Mouse (Mus musculus) forebrain, embryonic 14.5 days (tissue): ENCODE data around the gene Fcho1. TPM values are rescaled to one million over a fixed set of nuclear protein-coding genes. Genes with fewer than 3 reads are reported as not detected.

Source experiments
- ATAC-seq: fragments of 200-750 bp; cut with Nextera tagmentation; 2 replicates; pipeline ENCODE4 v1.8.0; 2017; ENCODE audit warnings: mild to moderate bottlenecking, moderate library complexity
- DNase-seq: peaks from one replicate; pipeline ENCODE4 v3.0.0-alpha.2; 2015; ENCODE audit warnings: low spot score
- H3K27ac ChIP-seq: fragments of 300-500 bp; sonication (generic); 2 replicates; pipeline ENCODE4 v1.5.1; 2014; ENCODE audit warnings: low read depth, mild to moderate bottlenecking, control low read depth, low read length, moderate library complexity
- H3K27me3 ChIP-seq: fragments of 300-500 bp; sonication (generic); replicated peaks from 2 replicates; pipeline ENCODE4 v1.6.1; 2014; ENCODE audit warnings: low read length, control low read depth, mixed read lengths; ENCODE audit not compliant: control insufficient read depth, insufficient read depth
- H3K36me3 ChIP-seq: fragments of 300-500 bp; sonication (generic); 2 replicates; pipeline ENCODE4 v1.6.1; 2014; ENCODE audit warnings: low read length, control low read depth; ENCODE audit not compliant: control insufficient read depth, insufficient read depth
- H3K4me1 ChIP-seq: fragments of 300-500 bp; sonication (generic); 2 replicates; pipeline ENCODE4 v1.6.1; 2014; ENCODE audit warnings: antibody characterized with exemption, low read length, control low read depth; ENCODE audit not compliant: control insufficient read depth, insufficient read depth
- H3K4me2 ChIP-seq: fragments of 300-500 bp; sonication (generic); 2 replicates; pipeline ENCODE4 v1.6.1; 2014; ENCODE audit warnings: mild to moderate bottlenecking, control low read depth, low read length
- H3K4me3 ChIP-seq: fragments of 300-500 bp; sonication (generic); 2 replicates; pipeline ENCODE4 v1.5.1; 2014; ENCODE audit warnings: low read depth, low read length, control low read depth
- H3K9ac ChIP-seq: fragments of 300-500 bp; sonication (generic); 2 replicates; pipeline ENCODE4 v1.6.1; 2014; ENCODE audit warnings: mild to moderate bottlenecking, low read length, control low read depth, moderate library complexity
- H3K9me3 ChIP-seq: fragments of 300-500 bp; sonication (generic); replicated peaks from 2 replicates; pipeline ENCODE4 v1.6.1; 2016; ENCODE audit warnings: low read length, control low read depth, mixed read lengths; ENCODE audit not compliant: control insufficient read depth
- WGBS: fragments of 180-500 bp; shearing (Covaris S2); extraction: QIAGEN DNeasy Blood & Tissue Kit; methylation state at CpG from one replicate; pipeline ENCODE4 v1.1.7; 2014; 5-methylcytosine and 5-hydroxymethylcytosine counted together
- polyA plus RNA-seq: library from polyadenylated mRNA; unstranded; fragments of >200 nt; fragmentation: Nextera tagmentation; extraction: Ambion mirVana; gene quantifications from 2 replicates; pipeline ENCODE4 v1.2.1, GENCODE M21; 2014

The Fcho1 gene
- polyA plus RNA-seq, 1 experiment from 2014 or later: 38.6 TPM

- Histone ChIP-seq H3K27ac (peak overlapping the region; percentile 15; the same call in 1 of the 2 replicates), H3K4me3 (no peak overlapping the region), H3K4me1 (peaks cover 27% of the 10 kb centered on the region), H3K36me3 (peaks cover 18% of the 10 kb centered on the region; the same call in 1 of the 2 replicates), H3K4me2 (peak overlapping the region; percentile 11; the same call in 1 of the 2 replicates), H3K9me3 (no peaks in the 10 kb centered on the region), H3K27me3 (peaks cover 12% of the 10 kb centered on the region), H3K9ac (no peak overlapping the region)
- 27% methylated on average over 1 of the region's 1 CpGs for WGBS
- no peak for DNase-seq
- ATAC-seq: no peak
Measured at GRCm38 (mm10) chr8:71666855-71667254, 58.7 kb downstream of the Fcho1 start.

DNA sequence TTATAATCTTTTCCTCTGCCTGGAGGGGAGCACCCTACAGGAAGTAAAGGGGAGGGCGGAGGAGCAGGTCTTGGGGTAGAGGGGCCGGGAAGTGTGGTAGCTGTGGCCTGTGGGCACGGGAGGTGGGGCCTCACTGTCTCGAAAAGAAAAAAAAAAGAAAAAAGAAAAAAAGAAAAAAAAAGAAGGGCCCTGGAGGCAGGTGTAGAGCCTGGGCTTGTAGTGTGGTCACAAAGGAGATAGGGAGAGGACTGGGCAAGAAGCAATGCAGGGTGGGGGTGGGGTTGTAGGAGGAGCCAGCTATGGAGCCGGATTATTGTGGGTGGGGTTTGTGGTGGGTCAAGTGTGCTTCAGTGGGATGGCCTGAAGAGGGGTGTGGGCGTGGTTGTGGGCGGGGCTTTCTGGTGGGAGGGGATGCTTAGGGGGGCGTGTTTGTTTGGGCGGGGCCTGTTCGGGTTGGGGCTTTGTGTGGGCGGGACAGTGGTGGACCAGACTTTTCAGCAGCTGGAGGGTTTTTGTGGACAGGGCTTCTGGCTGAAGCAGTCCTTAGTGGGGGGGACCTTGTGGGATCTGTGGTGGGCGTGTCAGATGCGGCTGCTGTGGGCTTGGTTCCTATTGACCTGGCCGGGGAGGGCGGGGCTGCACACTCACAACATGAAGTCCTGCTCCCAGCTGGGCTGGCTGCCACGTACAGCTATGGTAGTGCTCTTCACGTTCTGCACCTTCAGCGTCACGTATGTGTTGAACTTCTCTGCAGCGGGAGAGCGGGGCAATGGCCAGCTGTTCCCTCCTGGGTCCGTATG, 60.0 kb downstream of the Fcho1 start:
- ATAC-seq (peak; percentile 16; the same call in 1 of the 2 replicates), DNase-seq (peak; percentile 50)
- Histone ChIP-seq H3K4me2 (peak overlapping the region; percentile 30), H3K4me3 (no peak overlapping the region), H3K4me1 (peaks cover 27% of the 10 kb centered on the region), H3K27me3 (peaks cover 12% of the 10 kb centered on the region), H3K9ac (no peak overlapping the region), H3K27ac (no peak overlapping the region), H3K9me3 (no peaks in the 10 kb centered on the region), H3K36me3 (peaks cover 21% of the 10 kb centered on the region)
- 3% methylated on average over 22 of the region's 22 CpGs for WGBS

- Histone ChIP-seq H3K27me3 (peaks cover 7% of the 10 kb centered on the region), H3K27ac (0 out of 2 replicates have a peak overlapping the region, but pooled peaks have one; percentile 9), H3K9me3 (no peaks in the 10 kb centered on the region), H3K36me3 (peaks cover 21% of the 10 kb centered on the region), H3K9ac (no peak overlapping the region), H3K4me1 (peaks cover under 1% of the 10 kb centered on the region; the same call in 1 of the 2 replicates), H3K4me2 (no peak overlapping the region), H3K4me3 (no peak overlapping the region)
- peak; percentile 93 for DNase-seq
- WGBS: 10% methylated on average over 36 of the region's 36 CpGs
- peak; percentile 69 for ATAC-seq
Measured at GRCm38 (mm10) chr8:71660325-71661120, 65.0 kb downstream of the Fcho1 start.

- peaks cover 21% of the 10 kb centered on the region for H3K36me3 ChIP-seq
- H3K27me3 ChIP-seq: peaks cover 12% of the 10 kb centered on the region
- no peak overlapping the region for H3K4me3 ChIP-seq
- no peak overlapping the region for H3K27ac ChIP-seq
- ATAC-seq (peak; percentile 50), DNase-seq (peak; percentile 68)
- no peak overlapping the region for H3K4me2 ChIP-seq
- WGBS: 65% methylated on average over 1 of the region's 1 CpGs
- H3K9ac ChIP-seq: no peak overlapping the region
- H3K9me3 ChIP-seq: no peaks in the 10 kb centered on the region
- H3K4me1 ChIP-seq: 0 out of 2 replicates have a peak, but pooled peaks cover 2% of the 10 kb centered on the region
Measured at GRCm38 (mm10) chr8:71659751-71660150, 65.8 kb downstream of the Fcho1 start.

- ATAC-seq (no peak), DNase-seq (no peak)
- Histone ChIP-seq H3K4me3 (no peak overlapping the region), H3K4me1 (0 out of 2 replicates have a peak, but pooled peaks cover 3% of the 10 kb centered on the region), H3K4me2 (no peak overlapping the region), H3K36me3 (peaks cover 12% of the 10 kb centered on the region), H3K9me3 (no peaks in the 10 kb centered on the region), H3K27me3 (peaks cover 20% of the 10 kb centered on the region), H3K27ac (no peak overlapping the region), H3K9ac (no peak overlapping the region)
- WGBS: 33% methylated on average over 17 of the region's 17 CpGs
Measured at GRCm38 (mm10) chr8:71658515-71659049, 66.9 kb downstream of the Fcho1 start.

Other genes starting within 250 kb of the Fcho1 start
- 5.4 and 6.3 TPM in 2 replicates for gene Ano8, start 239.8 kb downstream of the Fcho1 start, polyA plus RNA-seq
- gene Gtpbp3, start 237.6 kb downstream of the Fcho1 start, polyA plus RNA-seq: 2.2 and 3.8 TPM in 2 replicates
- gene Plvap, start 214.0 kb downstream of the Fcho1 start, polyA plus RNA-seq: 5.8 and 6.8 TPM in 2 replicates
- 0.11 and 0.13 TPM in 2 replicates for gene Ccdc194, start 200.0 kb downstream of the Fcho1 start, polyA plus RNA-seq
- gene Bst2, start 188.3 kb downstream of the Fcho1 start, polyA plus RNA-seq: 2.2 and 2.8 TPM in 2 replicates
- gene Mvb12a, start 182.8 kb downstream of the Fcho1 start, polyA plus RNA-seq: 65.7 and 71.6 TPM in 2 replicates
- not detected in 2 replicates for gene Tmem221, start 166.8 kb downstream of the Fcho1 start, polyA plus RNA-seq
- gene Nxnl1, start 159.1 kb downstream of the Fcho1 start, polyA plus RNA-seq: not detected in 2 replicates
- 25.8 and 31.5 TPM in 2 replicates for gene Slc27a1, start 156.8 kb downstream of the Fcho1 start, polyA plus RNA-seq
- gene Pgls, start 133.5 kb downstream of the Fcho1 start, polyA plus RNA-seq: 233 and 279 TPM in 2 replicates
- 4.1 and 4.5 TPM in 2 replicates for gene Fam129c, start 128.1 kb downstream of the Fcho1 start, polyA plus RNA-seq
- 45.3 and 47.2 TPM in 2 replicates for gene Colgalt1, start 114.7 kb downstream of the Fcho1 start, polyA plus RNA-seq
- gene Unc13a, start 54.0 kb downstream of the Fcho1 start, polyA plus RNA-seq: 13.9 and 16.7 TPM in 2 replicates
- gene Jak3, start 49.4 kb downstream of the Fcho1 start, polyA plus RNA-seq: 1.4 and 2.1 TPM in 2 replicates
- gene Insl3, start 36.5 kb downstream of the Fcho1 start, polyA plus RNA-seq: 0.63 TPM in 1 of 2 replicates, not detected in the other
- gene B3gnt3, start 23.9 kb downstream of the Fcho1 start, polyA plus RNA-seq: 0.10 and 0.22 TPM in 2 replicates
- 9.1 and 9.3 TPM in 2 replicates for gene Zfp709, start 156.3 kb upstream of the Fcho1 start, polyA plus RNA-seq
- 15.4 and 19.7 TPM in 2 replicates for gene Zfp882, start 182.9 kb upstream of the Fcho1 start, polyA plus RNA-seq
- 31.6 and 32.1 TPM in 2 replicates for gene Zfp617, start 182.9 kb upstream of the Fcho1 start, polyA plus RNA-seq
- 26.2 and 27.8 TPM in 2 replicates for gene Zfp961, start 225.3 kb upstream of the Fcho1 start, polyA plus RNA-seq